Mouse (Mus musculus): Measurements from ENCODE around the gene Zfp637. TPM values are rescaled to one million over a fixed set of nuclear protein-coding genes. Genes with fewer than 3 reads are reported as not detected.
A peak's percentile ranks its signal among the peaks of the same experiment; 100 is the strongest.
"Not testable (repeated sequence)": the region's sequence is repeated elsewhere in the genome, so short reads cannot be mapped to it uniquely, and the experiment has no call there.

Gene Zfp637
- polyA plus RNA-seq, 1 experiment from 2014 or later = 28.9 TPM

DNA sequence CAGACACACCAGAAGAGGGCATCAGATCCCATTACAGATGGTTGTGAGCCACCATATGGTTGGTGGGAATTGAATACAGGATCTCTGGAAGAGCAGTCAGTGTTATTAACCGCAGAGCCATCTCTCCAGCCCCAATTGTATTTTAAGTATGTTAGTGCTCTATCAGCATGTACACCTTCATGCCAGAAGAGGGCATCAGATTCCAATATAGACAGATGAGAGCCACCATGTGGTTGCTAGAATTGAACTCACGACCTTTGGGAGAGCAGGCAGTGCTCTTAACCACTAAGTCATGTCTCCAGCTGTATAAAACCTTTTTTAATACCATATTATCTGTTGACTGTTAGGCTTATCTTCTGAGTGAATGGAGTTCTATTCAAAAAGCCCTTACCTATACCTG lies 10.8 kb downstream of the Zfp637 start:
- H3K27me3 ChIP-seq (ENCODE audit: control insufficient read depth, insufficient read depth, low read depth, low read length) = no peaks in the 10 kb centered on the region
- H3K9ac ChIP-seq (ENCODE audit: low read depth, low read length) = no peak overlapping the region
- WGBS (ENCODE audit: insufficient replicate concordance) = 38% methylated on average over 2 of the region's 2 CpGs
- no peak overlapping the region for H3K27ac ChIP-seq (ENCODE audit: low read length)
- no peaks in the 10 kb centered on the region for H3K4me1 ChIP-seq (ENCODE audit: control insufficient read depth, low read depth, low read length)
- H3K36me3 ChIP-seq (ENCODE audit: control insufficient read depth, insufficient read depth) = no peaks in the 10 kb centered on the region; the same call in 1 of the 2 replicates
- no peak for ATAC-seq (ENCODE audit: low read depth)
- no peaks in the 10 kb centered on the region for H3K9me3 ChIP-seq (replicated peaks; ENCODE audit: control insufficient read depth, low read length)
- H3K4me3 ChIP-seq (ENCODE audit: low read depth, low read length) = no peak overlapping the region
- no peak overlapping the region for H3K4me2 ChIP-seq (ENCODE audit: low read depth, low read length)

DNA sequence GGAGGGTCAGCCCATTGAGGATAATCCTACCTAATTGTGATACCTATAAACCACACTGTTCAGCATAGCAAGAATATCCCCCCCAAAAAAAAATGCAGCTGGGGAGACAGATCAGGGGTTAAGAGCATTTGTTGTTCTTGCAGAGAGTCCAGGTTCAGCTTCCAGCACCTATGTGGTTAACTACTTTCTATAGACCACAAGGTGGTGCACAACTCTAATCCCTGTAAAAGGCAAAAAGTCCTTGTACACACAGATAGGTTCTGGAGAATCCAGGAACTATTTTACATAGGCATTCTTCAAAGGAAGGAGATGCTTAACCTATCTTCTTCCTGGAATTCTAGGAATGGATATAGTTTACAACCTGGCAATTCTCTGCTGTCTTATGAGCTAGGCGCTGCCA lies 17.0 kb downstream of the Zfp637 start:
- Histone ChIP-seq H3K4me1 (ENCODE audit: control insufficient read depth, low read depth, low read length) (peaks cover 4% of the 10 kb centered on the region), H3K4me2 (ENCODE audit: low read depth, low read length) (no peak overlapping the region), H3K9ac (ENCODE audit: low read depth, low read length) (no peak overlapping the region), H3K27ac (ENCODE audit: low read length) (no peak overlapping the region), H3K4me3 (ENCODE audit: low read depth, low read length) (no peak overlapping the region), H3K9me3 (replicated peaks; ENCODE audit: control insufficient read depth, low read length) (no peaks in the 10 kb centered on the region), H3K36me3 (ENCODE audit: control insufficient read depth, insufficient read depth) (no peaks in the 10 kb centered on the region), H3K27me3 (ENCODE audit: control insufficient read depth, insufficient read depth, low read depth, low read length) (no peaks in the 10 kb centered on the region)
- 72% methylated on average over 1 of the region's 1 CpGs for WGBS (ENCODE audit: insufficient replicate concordance)
- no peak for ATAC-seq (ENCODE audit: low read depth)

DNA sequence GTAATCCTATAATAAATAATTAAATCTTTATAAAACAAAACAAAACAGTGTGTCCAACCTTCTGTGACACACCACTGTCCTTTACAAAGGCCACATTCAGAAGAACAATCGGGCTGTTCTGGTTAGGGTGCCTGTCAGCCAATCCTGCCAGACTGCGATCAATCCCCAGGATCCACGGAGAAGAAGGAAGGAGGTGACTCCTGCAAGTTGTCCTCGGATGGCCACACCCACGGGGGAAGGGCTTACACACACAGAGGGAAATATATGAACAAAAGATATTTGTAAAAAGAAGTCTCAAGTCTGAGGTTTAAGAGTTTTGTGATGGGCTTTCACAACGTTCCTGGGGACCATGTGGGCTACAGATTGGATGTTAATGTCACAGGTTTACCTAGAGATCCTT lies 20.9 kb downstream of the Zfp637 start, which contains the start of gene Zfp239:
Gene Zfp239, plus strand, starts transcription at position 253 of the 400 bp plus-strand sequence.
- Histone ChIP-seq H3K36me3 (ENCODE audit: control insufficient read depth, insufficient read depth) (no peaks in the 10 kb centered on the region), H3K9me3 (replicated peaks; ENCODE audit: control insufficient read depth, low read length) (no peaks in the 10 kb centered on the region), H3K27ac (ENCODE audit: low read length) (peak within 1 kb of the TSS; percentile 70), H3K4me1 (ENCODE audit: control insufficient read depth, low read depth, low read length) (peaks cover 11% of the 10 kb centered on the region), H3K9ac (ENCODE audit: low read depth, low read length) (peak within 1 kb of the TSS; percentile 69), H3K27me3 (ENCODE audit: control insufficient read depth, insufficient read depth, low read depth, low read length) (no peaks in the 10 kb centered on the region), H3K4me3 (ENCODE audit: low read depth, low read length) (peak within 1 kb of the TSS; percentile 77), H3K4me2 (ENCODE audit: low read depth, low read length) (peak within 1 kb of the TSS; percentile 99)
- ATAC-seq (ENCODE audit: low read depth) = peak; percentile 58
- WGBS (ENCODE audit: insufficient replicate concordance) = 41% methylated on average over 6 of the region's 6 CpGs

DNA sequence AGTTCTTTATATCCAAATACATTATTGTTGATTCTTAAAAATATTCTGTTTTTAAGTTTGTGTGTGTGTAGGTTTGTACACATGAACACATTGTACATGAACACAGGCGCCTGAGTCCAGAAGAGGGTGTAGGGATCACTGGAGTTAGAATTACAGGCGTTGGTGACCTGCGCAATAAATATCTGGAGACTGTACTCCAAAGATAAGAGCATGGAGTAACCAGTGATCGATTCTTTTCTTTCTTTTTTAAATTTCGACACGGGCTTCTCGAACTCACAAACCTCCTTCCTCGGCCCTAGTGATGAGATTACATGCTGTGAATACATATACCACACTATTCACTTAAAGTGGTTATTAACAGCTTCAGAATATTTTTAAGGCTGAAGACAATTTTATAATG lies 21.5 kb downstream of the Zfp637 start:
- Histone ChIP-seq H3K4me3 (ENCODE audit: low read depth, low read length) (peak overlapping the region; percentile 77), H3K4me1 (ENCODE audit: control insufficient read depth, low read depth, low read length) (peaks cover 11% of the 10 kb centered on the region), H3K36me3 (ENCODE audit: control insufficient read depth, insufficient read depth) (no peaks in the 10 kb centered on the region), H3K9ac (ENCODE audit: low read depth, low read length) (peak overlapping the region; percentile 69), H3K27ac (ENCODE audit: low read length) (peak overlapping the region; percentile 70), H3K4me2 (ENCODE audit: low read depth, low read length) (peak overlapping the region; percentile 99), H3K27me3 (ENCODE audit: control insufficient read depth, insufficient read depth, low read depth, low read length) (no peaks in the 10 kb centered on the region), H3K9me3 (replicated peaks; ENCODE audit: control insufficient read depth, low read length) (no peaks in the 10 kb centered on the region)
- peak; percentile 93 for ATAC-seq (ENCODE audit: low read depth)
- WGBS (ENCODE audit: insufficient replicate concordance) = 27% methylated on average over 8 of the region's 8 CpGs

DNA sequence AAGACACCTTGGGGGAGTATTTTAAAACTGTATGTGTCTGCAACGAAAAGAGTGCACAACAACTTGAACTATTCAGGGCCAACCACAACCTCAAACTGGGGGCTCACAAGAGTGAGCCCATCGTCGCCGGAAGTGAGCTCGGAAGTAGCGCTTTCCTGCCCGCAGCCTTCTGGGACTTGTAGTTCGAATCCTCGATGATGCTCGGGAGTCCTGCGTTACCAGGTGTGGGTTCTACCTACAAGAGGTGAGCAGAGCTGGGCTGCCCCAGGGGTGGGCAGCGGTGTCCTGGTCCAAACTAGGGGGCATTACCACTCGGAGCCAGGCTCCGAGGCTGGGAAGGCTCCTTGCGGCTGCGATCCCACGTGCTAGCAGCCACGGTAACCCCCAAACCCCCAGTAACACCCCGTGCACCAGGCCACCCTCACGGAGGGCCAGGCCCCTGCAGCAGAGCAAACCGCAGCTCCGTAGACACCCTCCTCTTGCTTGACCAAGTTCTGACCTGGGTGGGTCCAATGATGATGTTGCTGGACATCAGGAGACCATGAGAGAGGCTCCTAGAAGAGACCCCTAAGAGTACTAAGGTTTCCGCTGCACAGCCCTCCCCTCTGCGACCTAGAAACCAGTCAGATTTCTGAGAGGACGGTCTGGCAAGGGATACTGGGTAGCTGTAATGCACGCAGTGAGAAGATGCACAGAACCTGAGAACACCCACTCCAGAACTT lies 22.1 kb downstream of the Zfp637 start:
- peak overlapping the region; percentile 77 for H3K4me3 ChIP-seq (ENCODE audit: low read depth, low read length)
- peak overlapping the region; percentile 99 for H3K4me2 ChIP-seq (ENCODE audit: low read depth, low read length)
- H3K27me3 ChIP-seq (ENCODE audit: control insufficient read depth, insufficient read depth, low read depth, low read length) = no peaks in the 10 kb centered on the region
- peaks cover 11% of the 10 kb centered on the region for H3K4me1 ChIP-seq (ENCODE audit: control insufficient read depth, low read depth, low read length)
- H3K9me3 ChIP-seq (replicated peaks; ENCODE audit: control insufficient read depth, low read length) = no peaks in the 10 kb centered on the region
- peak; percentile 84 for ATAC-seq (ENCODE audit: low read depth)
- peak overlapping the region; percentile 69 for H3K9ac ChIP-seq (ENCODE audit: low read depth, low read length)
- peak overlapping the region; percentile 70 for H3K27ac ChIP-seq (ENCODE audit: low read length)
- H3K36me3 ChIP-seq (ENCODE audit: control insufficient read depth, insufficient read depth) = no peaks in the 10 kb centered on the region
- WGBS (ENCODE audit: insufficient replicate concordance) = 1% methylated on average over 26 of the region's 26 CpGs

DNA sequence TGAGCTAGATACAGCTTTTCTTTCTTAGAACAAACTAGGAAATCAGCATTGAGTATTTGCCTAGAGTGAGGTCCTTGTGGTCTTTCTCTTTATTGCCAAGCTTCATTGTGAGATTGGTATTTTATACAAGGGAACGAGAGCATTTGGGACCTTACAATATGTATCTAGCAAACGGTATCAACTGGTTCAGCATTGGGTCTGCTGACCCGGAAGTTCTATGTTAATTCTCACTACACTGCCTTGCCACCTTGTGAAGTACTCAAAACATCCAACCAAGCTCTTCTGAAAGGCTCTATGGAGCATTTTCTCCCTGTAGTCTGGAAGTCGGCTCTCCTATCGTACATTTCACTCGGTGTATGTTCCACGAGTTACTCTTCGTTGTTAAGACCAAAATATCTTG lies 22.8 kb downstream of the Zfp637 start:
- Histone ChIP-seq H3K4me3 (ENCODE audit: low read depth, low read length) (peak overlapping the region; percentile 77; the same call in 1 of the 2 replicates), H3K27me3 (ENCODE audit: control insufficient read depth, insufficient read depth, low read depth, low read length) (no peaks in the 10 kb centered on the region), H3K9me3 (replicated peaks; ENCODE audit: control insufficient read depth, low read length) (no peaks in the 10 kb centered on the region), H3K27ac (ENCODE audit: low read length) (no peak overlapping the region), H3K36me3 (ENCODE audit: control insufficient read depth, insufficient read depth) (no peaks in the 10 kb centered on the region), H3K4me2 (ENCODE audit: low read depth, low read length) (peak overlapping the region; percentile 99), H3K9ac (ENCODE audit: low read depth, low read length) (no peak overlapping the region), H3K4me1 (ENCODE audit: control insufficient read depth, low read depth, low read length) (peaks cover 11% of the 10 kb centered on the region)
- no peak for ATAC-seq (ENCODE audit: low read depth)
- WGBS (ENCODE audit: insufficient replicate concordance) = 78% methylated on average over 8 of the region's 8 CpGs

DNA sequence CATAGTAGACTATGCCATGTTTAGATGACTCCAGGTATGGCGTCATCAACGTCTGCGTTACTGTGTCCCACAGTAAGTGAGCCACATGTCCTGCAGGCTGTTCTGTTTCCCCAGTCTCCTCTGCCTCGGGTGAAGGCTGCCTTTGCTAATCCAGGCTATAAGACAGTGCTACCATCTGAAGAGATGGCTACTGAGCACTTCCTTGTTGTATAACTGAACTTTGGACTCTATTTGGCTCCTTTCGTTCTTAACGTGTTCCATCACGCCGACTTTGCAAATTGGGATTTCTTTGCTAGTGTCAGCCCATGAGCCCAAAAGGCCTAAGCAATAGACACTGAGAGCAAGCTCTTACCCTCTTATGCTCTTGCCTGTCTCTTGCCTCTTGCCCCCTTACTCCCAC lies 27.2 kb downstream of the Zfp637 start:
- no peaks in the 10 kb centered on the region for H3K9me3 ChIP-seq (replicated peaks; ENCODE audit: control insufficient read depth, low read length)
- no peak overlapping the region for H3K4me3 ChIP-seq (ENCODE audit: low read depth, low read length)
- H3K9ac ChIP-seq (ENCODE audit: low read depth, low read length) = no peak overlapping the region

DNA sequence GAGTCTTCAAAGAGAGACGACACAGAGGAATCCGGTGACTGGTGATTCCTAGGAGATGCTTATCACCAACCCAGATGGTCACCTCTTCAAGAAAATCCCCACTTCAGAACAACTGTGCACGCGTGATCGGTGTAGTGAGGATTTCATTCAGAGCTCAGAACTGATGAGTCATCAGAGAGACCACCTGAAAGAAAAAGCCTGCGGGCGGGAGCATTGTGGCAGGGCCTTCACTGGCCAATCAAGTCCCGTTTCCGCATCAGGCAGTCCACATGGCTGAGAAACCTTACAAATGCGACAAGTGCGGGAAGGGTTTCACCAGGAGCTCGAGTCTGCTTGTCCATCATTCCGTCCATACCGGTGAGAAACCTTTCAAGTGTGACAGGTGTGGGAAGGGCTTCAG lies 30.1 kb downstream of the Zfp637 start:
- WGBS (ENCODE audit: insufficient replicate concordance) = 69% methylated on average over 14 of the region's 14 CpGs
- H3K36me3 ChIP-seq (ENCODE audit: control insufficient read depth, insufficient read depth) = no peaks in the 10 kb centered on the region
- no peak overlapping the region for H3K9ac ChIP-seq (ENCODE audit: low read depth, low read length)
- no peaks in the 10 kb centered on the region for H3K9me3 ChIP-seq (replicated peaks; ENCODE audit: control insufficient read depth, low read length)
- no peak overlapping the region for H3K4me3 ChIP-seq (ENCODE audit: low read depth, low read length)
- H3K27me3 ChIP-seq (ENCODE audit: control insufficient read depth, insufficient read depth, low read depth, low read length) = no peaks in the 10 kb centered on the region
- H3K4me2 ChIP-seq (ENCODE audit: low read depth, low read length) = no peak overlapping the region
- ATAC-seq (ENCODE audit: low read depth) = no peak
- H3K27ac ChIP-seq (ENCODE audit: low read length) = no peak overlapping the region
- peaks cover 4% of the 10 kb centered on the region; the same call in 1 of the 2 replicates for H3K4me1 ChIP-seq (ENCODE audit: control insufficient read depth, low read depth, low read length)

More for the DNA sequence above, 27.2 kb downstream of the Zfp637 start:
- no peak overlapping the region for H3K4me2 ChIP-seq (ENCODE audit: low read depth, low read length)
- 78% methylated on average over 8 of the region's 8 CpGs for WGBS (ENCODE audit: insufficient replicate concordance)
- H3K27me3 ChIP-seq (ENCODE audit: control insufficient read depth, insufficient read depth, low read depth, low read length) = no peaks in the 10 kb centered on the region
- H3K4me1 ChIP-seq (ENCODE audit: control insufficient read depth, low read depth, low read length) = peaks cover 5% of the 10 kb centered on the region
- H3K36me3 ChIP-seq (ENCODE audit: control insufficient read depth, insufficient read depth) = no peaks in the 10 kb centered on the region
- ATAC-seq (ENCODE audit: low read depth) = no peak
- H3K27ac ChIP-seq (ENCODE audit: low read length) = no peak overlapping the region

DNA sequence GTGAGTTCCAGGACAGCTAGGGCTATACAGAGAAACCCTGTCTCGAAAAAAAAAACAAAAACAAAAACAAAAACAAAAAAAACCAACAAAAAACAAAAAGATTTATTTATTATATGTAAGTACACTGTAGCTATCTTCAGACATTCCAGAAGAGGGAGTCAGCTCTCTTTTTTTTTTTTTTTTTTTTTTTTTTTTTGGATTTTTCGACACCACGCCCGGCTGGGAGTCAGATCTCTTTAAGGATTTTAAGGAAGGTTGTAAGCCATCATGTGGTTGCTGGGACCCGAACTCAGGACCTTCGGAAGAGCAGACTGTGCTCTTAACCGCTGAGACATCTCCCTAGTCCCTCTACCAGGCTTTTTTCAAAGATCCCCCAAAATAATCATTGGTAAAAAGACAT lies 32.5 kb downstream of the Zfp637 start:
- not testable (repeated sequence) for ATAC-seq (ENCODE audit: low read depth); H3K27me3 ChIP-seq (ENCODE audit: control insufficient read depth, insufficient read depth, low read depth, low read length); H3K4me1 ChIP-seq (ENCODE audit: control insufficient read depth, low read depth, low read length); H3K4me2 ChIP-seq (ENCODE audit: low read depth, low read length); H3K9me3 ChIP-seq (replicated peaks; ENCODE audit: control insufficient read depth, low read length); H3K9ac ChIP-seq (ENCODE audit: low read depth, low read length); H3K4me3 ChIP-seq (ENCODE audit: low read depth, low read length); H3K36me3 ChIP-seq (ENCODE audit: control insufficient read depth, insufficient read depth); H3K27ac ChIP-seq (ENCODE audit: low read length)
- WGBS (ENCODE audit: insufficient replicate concordance) = 63% methylated on average over 7 of the region's 7 CpGs
